Mouse (Mus musculus) frontal cortex, postnatal 36 days (tissue): Measurements from ENCODE around the gene Rtp4.
A peak's percentile ranks its signal among the peaks of the same experiment; 100 is the strongest.

ENCODE experiments used
- DNase-seq, 2 experiments: peaks; one replicate each; pipeline ENCODE4 v3.0.0; 2022; ENCODE audit warnings: low spot score in 2 of 2

The Rtp4 gene

DNA sequence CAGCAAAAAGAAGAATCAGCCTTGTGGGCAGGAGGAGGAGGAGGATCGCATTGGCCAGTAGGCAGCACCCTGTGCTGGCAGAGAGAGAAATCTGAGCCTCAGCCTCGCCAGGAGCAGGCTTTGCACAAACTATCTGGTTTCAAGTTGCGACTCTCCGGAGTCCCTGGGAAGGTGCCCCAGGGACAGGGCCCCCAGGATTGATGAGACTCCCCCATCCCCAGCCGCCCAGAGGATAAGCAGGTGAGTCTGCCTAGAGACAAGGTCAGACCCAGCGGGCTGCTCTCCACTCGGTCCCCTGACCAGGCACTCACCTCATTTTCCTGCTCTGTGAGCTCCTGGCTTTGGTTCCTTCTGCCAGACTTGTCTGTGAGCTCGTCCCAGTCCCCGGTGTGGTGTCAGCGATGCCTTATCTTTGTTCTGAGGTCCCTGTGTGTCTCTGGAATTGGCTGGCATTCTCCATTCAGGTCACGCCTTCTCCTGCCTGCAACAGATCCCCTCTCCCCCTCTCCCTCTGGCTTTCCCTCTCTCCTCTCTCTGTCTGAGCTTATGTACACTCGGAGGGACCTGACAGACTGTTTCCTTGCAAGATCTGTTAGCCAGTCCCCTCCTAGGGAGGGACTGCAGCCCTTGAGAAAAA lies at the start of gene Rtp4, which contains the start of gene Masp1:
Gene Rtp4, plus strand, starts transcription at position 57 of the 637 bp plus-strand sequence.
Gene Masp1, minus strand, starts transcription at position 581 of the 637 bp plus-strand sequence.
- DNase-seq = peak; percentile 51

DNA sequence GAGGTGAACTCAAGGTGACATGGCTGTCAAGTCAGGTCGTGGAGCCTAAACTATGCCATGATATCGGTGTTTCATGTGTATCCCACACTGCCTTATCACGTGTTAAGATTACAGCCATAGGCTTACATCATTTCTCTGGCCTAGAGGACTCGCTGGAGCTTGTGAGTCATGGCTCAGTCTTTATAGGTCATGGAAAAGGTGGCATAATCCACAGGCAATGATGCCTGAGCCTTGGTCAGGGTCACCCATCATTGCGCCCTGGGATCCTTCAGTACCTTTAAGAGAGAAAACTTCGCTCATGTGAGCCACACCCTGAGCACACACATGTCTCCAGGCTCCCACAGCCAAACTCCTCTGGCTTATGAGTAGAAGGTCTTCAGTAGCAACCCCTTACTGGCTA lies 48.5 kb upstream of the Rtp4 start:
- no peak for DNase-seq

DNA sequence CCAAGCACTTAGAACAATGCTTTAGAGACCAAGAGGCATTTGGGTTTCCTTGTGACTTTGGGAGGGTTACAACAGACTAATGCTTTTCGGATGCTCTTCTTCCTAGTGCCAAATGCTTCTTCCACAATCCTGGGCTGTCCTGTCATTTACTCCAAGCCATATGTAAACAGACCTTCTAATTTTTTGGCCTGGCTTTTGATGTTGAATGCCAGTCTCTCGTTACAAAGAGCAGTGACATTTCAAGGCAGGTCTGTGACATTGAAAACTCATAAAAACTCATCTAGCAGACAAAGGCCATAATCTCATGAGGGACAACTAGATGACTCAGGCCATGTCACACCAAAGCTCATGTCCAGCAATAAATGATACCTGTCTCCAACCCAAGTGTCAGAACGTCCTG lies 48.0 kb upstream of the Rtp4 start:
- no peak for DNase-seq

DNA sequence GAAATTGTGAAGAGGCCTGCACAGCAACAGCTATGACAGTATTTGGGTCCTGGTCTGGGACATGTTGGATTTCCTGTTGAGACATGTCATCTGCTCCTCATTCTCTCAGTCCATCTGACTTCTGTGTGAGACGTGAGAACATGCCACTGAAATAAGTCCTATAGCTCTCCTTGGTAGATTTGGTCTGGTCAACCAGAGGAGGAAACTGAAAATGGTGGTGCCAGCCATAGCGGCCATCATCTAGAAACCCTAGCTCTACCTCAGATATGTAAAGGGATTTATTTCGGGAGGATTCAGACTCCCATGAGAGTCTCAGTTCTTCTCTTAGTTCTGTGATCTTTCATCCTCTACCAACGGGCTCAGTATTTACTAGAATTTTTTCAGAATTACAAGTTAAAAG lies 44.4 kb upstream of the Rtp4 start:
- no peak for DNase-seq

DNA sequence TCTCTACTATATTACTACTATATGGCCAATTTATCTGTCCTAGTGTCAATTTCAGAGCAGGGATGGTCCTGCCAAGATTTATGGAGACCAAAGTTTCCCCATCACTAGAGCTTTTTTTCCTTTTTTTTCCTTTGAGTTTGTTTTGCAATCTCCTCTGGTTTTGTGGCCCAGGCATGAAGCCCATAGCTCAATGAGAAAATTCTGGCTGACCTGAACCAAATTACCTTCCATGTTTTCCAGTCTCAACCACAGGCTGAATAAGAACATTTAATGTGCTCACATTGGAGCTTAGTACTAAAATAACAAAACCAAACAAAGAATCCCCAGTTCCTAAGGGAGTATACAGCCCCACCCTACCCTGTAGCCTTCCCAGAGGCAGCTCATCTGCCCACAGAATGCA lies 43.5 kb upstream of the Rtp4 start:
- no peak for DNase-seq

DNA sequence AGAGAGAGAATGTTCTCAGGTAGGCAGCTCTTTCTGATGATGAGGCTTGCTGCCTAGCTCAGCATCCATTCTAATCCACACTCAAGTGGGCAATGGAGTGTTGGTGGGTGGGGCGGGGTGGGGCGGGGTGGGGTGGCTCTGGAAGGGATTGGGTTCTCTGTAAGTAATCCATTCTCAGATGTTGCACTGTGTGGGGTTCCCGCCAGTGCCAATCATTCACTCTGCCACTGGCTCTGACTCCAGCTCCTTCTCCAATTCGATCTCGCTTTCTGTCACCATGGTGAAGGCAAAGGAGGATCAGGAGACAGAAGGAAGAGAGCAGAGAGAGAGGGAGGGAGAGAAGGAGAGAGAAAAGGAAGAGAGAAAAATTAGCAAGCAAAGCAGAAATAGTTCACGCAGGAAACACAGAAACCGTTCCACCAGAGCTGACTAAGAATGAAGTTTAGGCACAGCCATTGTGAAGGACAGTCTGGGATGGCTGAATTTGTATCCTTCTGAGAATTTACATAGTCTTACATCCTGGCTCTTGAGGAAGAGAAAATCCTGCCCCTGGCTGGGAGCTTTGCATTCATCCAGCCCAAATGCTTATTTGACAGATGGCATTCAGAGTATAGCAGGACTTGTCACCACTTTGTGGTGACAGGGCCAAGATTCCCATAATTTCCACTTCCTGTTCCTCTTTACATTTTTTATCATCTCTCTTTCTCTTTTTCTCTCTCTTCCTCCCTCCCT lies 40.1 kb upstream of the Rtp4 start:
- DNase-seq = no peak

DNA sequence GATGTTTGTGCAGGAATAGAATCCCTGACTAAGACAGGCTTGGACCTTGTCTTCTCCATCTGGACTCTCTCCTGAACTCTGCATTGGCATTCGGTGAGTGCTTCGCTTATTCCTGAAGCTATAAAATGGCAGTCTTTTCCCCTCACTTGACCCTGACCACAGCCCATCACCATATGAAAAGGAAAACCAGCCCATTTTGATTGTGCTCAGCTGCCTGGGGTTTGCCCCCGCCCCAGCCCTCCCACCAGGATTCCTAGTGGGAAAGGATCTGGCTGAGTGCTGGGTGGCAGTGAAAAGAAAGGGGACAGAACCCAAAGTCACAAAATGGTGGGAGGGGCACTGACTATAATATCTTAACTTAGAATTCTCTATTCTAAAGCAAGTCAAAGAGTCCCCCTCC lies 37.9 kb upstream of the Rtp4 start:
- DNase-seq = no peak

DNA sequence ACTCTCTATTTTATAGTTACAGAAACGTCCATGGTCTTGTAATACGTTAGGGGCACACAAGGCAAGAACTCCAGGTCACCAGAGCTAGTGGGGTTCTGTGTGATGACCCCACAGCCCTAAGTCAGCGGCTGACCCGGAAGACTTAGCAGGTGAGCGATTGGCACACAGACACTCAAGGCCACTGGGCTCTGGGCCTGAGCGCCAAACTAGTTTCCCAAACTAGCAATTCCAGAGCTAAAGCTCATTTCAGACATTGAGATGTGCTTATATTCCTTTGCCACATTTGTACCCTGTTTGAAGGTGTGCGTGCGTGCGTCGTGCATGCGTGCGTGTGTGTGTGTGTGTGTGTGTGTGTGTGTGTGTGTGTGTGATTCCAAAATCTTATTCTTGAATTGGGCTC lies 37.2 kb upstream of the Rtp4 start:
- DNase-seq = no peak

DNA sequence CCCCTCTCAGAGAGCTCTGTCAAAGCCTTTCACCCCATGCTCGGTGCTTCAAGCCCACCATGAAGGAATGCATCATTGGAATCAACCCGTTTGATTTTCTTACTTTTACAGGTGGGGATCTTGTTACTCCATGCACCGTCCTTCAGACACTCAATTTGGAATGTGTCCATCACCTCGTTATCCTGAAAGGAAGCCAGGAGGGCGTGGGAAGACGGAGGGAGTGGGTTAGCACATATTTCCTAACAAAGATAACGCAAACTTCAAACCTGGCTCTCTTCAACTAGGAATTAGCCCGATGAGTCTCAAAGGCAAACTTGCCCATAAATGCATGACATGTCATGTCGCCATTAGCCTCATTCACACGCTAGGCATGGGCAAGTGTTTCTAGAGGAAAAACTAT lies 36.8 kb upstream of the Rtp4 start:
- no peak for DNase-seq

DNA sequence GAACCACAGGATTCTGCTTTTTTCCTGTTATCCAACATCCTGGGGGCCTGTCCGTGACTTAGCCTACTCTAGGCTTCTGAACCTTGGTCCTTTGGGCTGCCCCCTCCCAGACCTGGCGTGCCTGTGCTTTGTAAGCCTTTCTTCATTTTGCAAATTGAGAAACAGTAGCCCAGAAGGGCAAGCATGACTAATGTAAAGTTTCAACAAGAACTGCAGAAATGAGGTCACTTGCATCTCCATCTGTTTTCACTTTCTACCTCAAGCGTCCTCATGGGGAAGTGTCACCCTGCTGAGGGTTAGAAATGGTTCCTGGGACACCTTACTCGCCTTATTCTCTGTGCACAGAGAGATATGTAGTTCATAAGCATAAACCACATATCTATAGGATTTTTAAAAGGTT lies 27.3 kb upstream of the Rtp4 start:
- no peak for DNase-seq

DNA sequence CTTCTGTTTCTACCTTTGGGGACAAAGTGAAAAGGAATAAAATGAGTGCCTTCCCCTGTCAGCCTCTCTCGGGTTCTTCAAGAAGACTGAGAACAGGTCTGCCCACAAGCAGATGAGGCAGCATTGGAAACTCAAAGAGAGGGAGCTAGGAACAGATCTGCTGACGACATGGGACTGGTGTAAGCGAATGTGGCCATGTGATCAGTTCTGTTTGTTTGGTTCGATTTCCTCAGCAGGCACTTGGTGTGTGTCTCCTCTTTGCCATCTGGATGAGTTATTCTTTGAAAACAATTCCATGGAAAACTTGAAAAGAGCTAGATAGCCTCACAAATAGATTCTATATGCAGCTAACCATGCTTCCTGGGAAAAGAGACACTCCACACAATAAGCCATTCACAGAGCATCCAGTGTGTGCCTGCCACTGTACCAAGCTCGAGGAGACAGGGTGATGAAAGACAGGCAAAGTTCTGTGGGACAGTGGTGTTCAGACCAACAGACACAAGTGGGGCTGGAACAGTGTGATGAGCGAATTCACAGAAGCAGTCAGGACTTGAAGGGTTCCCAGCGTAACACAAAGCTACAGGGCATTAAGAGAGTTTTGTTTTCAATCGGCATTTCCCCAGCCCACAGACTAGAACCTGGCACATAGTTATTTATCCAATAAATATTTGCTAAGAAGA lies 23.7 kb upstream of the Rtp4 start:
- DNase-seq = no peak

DNA sequence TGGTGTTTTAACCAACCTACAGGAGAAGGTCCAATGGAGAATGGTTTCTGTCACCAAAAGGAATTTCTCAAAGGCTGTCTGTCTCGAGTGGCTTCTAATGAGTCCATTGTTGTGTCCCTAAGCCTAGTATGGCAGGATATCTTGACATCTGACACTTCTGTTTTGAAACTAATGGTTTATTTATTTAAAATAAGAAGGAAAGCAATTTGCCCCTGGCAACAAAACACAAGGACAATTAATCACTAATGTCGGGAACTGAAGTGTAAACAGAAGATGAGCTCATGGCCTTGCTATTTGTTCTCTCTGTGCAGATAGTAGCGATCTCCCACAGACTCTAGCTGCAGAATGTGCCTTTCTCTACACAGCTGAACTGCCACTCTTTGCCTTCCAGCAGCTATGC lies 22.7 kb upstream of the Rtp4 start:
- DNase-seq = no peak

DNA sequence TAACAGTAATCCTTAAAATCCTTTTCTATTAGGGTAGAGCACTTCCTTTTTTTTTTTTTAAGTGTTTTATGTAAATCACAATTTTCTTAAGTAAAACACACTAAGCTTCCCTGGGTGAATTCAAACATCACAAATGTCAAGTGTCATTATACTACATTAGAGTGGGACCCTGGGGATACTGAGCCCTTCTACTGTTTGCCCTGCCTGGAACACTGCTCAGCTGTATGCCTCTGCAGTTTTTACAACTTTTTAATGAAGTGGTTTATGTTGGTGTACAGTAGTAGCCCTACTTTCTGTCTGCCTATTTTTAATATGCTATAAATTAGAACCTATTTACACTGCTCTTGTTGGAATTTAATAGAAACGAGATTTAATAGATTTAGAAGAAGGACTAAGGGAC lies 22.2 kb upstream of the Rtp4 start:
- DNase-seq = no peak

DNA sequence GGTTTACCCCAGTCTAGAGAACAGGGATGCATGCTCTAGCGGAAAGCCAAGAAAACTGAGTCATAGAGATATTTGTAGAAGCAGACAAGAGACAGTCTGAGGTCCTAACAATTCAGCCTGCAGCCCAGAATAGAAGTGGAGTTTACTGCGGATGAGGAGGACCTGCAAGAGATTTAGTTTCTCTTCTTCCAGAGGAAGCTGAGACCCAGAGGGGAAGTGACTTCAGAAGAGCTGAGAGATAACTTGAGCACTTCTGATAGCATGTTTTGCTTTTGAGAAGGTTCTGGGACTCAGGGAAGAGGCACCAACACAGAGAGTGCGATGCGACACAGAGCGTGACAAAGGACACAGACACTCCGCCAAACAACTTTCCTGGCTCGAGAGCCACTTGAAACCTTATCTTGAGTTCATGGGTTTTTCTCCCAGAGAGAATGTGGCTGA lies 21.4 kb upstream of the Rtp4 start:
- DNase-seq = peak in 1 of 2 experiments; percentile 36

DNA sequence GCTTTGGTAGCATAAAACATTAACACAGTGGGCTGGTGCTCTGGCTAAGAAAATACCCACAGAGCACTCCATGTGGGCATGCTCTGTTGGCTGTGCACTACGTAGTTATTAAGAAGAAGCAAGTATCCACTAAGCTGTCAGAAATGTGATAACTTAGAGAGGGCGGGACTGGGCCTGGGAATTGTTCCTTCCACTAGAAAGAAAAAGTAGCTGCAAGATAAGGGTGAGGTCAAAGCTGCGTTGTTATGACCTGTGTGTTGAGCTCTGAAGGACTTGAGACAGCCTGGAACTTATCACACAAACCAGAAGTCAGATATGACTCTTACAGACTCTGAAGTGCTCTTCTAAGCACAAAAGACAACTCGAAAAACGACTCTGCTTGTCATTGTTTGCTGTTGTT lies 19.5 kb upstream of the Rtp4 start:
- no peak for DNase-seq

DNA sequence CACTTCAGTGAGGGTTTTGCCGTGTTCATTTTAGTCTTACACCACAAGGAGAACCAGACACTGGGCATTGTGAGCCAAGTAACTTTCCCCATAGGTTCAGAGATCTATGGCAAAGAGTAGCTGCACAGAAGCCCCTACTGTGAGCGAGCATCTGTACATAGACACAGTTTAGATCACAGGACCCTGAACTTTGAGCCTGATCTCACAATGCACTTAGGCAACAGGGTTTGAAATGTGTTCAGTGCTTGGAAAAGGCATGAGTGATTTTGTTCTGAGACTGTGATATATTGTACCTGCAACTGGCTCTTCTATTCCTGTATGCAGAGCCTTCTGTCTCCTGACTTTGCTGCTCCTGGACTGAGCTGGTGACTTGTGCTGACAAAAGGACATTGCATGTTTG lies 18.8 kb upstream of the Rtp4 start:
- DNase-seq = no peak

DNA sequence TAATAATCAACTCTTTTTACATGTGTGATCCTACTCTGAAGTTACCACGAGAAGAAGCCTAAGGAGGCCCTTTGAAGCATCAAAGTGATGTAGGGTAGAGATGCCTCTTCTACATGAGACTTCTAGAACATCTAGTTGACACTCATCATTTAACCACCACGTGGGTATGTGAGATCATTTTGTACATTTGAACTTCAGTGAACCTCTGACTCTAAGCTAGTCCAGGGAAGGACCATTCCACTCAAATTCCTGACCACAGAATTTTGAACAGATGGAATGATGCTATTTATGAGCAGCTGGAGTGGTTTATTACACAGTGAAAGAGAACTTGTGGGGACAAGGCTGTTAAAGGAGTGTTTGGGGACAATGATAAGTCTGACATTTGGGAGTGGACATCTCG lies 17.6 kb upstream of the Rtp4 start:
- no peak for DNase-seq

DNA sequence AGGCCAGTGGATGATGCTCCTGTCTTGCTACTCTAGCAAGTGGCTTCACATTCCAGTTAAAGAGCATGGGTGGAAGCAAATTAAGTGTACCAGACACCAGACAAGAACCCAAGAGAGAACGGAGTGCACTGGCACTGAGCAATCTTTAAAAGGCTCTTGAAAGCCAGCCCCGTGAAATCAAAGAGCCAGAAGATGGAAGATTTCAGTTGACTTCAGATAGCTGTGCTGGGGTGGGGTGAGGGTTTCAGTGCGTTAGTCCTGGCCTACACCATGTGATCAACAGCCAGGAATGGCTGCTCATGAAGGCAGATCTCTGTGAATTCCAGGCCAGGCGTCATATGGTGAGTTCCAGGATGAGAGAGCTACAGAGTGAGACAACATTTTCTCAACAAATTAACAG lies 16.7 kb upstream of the Rtp4 start:
- no peak for DNase-seq

DNA sequence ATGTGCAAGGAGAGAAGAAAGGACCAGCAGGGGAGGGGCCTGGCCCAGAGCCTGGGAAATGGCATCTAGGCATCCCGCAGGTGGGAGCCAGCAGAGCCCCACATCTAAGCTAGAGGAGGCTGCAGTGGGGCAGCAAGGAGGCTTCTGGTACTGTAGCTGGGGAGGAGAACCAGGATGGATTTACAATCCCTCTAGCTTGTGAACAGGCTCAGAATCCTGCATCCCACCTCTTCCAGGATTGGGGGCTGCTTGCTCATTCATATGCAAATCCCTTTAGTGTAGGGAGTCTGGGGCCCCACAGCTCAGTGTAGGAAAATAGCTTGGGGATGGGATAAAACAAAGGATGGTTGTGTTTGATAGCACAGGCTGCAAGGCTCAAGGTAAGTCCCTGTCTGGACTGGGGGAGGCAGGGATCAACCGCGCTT lies 15.8 kb upstream of the Rtp4 start:
- DNase-seq = no peak

DNA sequence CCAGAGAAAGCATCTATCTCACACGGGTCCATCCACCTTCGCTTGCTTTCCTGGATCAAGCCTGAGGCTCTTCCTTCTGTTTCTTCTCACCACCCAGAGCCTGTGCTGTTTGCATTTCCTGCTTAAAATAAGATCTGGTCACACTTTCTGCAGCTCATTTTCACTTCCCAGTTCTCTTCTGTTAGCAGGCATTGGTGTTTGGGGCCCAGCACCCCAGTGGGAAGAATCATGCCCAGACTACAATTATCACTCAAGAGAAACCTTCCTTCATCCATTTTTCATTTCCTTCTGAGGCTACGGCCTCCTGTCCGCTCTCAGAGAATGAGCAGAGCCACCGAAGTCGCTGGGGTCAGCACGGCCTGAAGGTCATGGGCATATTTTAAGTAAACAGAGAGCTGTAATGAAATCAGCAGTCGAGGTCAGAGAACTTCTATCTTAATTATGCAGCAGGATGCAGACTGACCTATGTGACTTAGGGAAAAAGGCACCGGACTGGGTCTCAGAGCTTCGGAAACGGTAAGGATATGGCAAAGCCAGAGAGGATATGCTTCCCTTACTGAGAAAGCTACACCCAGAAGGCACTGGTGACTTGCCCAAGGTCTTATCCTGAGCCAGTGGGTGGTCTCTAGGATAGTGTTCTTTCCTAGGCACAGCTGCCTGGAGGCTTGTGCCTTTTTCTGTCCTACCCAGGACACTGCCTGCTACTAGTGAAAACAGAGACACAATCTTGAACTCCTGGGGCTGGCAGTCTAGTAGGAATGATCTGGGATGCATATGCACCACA lies 14.0 kb upstream of the Rtp4 start:
- DNase-seq = peak in 1 of 2 experiments; percentile 31

DNA sequence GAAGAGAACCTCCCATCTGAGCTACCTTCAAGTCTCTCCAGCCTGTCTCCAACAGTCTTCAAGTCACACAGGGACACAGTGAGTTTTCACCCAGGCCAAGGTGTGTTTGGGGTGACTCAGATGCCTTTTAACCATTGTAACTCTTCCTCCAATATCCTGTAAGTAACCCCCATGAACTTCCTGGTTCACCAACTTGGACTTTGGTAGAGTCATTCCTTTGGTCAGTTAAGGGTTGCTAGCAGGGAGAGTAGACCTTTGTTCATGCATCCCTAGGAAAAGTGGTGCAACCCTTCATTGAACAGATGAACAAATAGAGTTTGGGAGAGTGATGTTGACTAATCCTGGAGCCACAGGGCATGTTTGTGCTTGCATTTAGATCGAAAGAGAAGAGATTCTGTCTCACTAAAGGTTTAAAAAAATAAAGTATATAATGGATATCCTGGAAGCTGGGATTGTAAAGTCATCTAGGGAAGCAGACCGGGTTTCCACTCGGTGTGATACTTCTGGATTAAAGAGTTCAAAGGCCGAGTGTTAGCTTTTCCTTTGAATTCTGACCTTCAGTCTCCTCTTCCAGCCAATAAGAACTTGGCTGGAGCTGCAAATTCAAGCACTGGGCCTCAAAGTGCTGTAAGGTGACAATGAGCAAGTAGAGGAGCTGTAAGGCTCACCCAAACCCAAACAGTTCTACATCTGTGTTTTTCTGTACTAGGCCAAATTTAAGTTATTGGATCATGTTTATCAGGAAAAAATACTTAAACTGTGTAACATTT lies 8.7 kb upstream of the Rtp4 start:
- DNase-seq = no peak
